Mouse (Mus musculus) limb, embryonic 13.5 days (tissue): Measurements from ENCODE around the gene Cyb5d1. TPM values are rescaled to one million over a fixed set of nuclear protein-coding genes. Genes with fewer than 3 reads are reported as not detected.
"Not testable (repeated sequence)": the region's sequence is repeated elsewhere in the genome, so short reads cannot be mapped to it uniquely, and the experiment has no call there.

Experiments used
- ATAC-seq: fragments of 200-750 bp; cut with Nextera tagmentation; 2 replicates; pipeline ENCODE4 v1.8.0; 2017; ENCODE audit warnings: low read depth, moderate number of reproducible peaks, moderate TSS enrichment; ENCODE audit not compliant: low FRiP score
- H3K27ac ChIP-seq: fragments of 300-500 bp; sonication (generic); 2 replicates; pipeline ENCODE4 v1.5.1; 2015; ENCODE audit warnings: inconsistent platforms, mild to moderate bottlenecking, moderate library complexity
- H3K27me3 ChIP-seq: fragments of 300-500 bp; sonication (generic); 2 replicates; pipeline ENCODE4 v1.6.1; 2015; ENCODE audit warnings: mild to moderate bottlenecking, inconsistent platforms
- H3K36me3 ChIP-seq: fragments of 300-500 bp; sonication (generic); 2 replicates; pipeline ENCODE4 v1.6.1; 2015; ENCODE audit warnings: inconsistent platforms, mild to moderate bottlenecking, moderate library complexity
- H3K4me1 ChIP-seq: fragments of 300-500 bp; sonication (generic); 2 replicates; pipeline ENCODE4 v1.6.1; 2015; ENCODE audit warnings: inconsistent platforms
- H3K4me2 ChIP-seq: fragments of 300-500 bp; sonication (generic); replicated peaks from 2 replicates; pipeline ENCODE4 v1.6.1; 2015; ENCODE audit warnings: inconsistent platforms, mild to moderate bottlenecking, moderate library complexity
- H3K4me3 ChIP-seq: fragments of 300-500 bp; sonication (generic); 2 replicates; pipeline ENCODE4 v1.5.1; 2015; ENCODE audit warnings: moderate library complexity, mild to moderate bottlenecking, inconsistent platforms
- H3K9ac ChIP-seq: fragments of 300-500 bp; sonication (generic); 2 replicates; pipeline ENCODE4 v1.6.1; 2015; ENCODE audit warnings: mild to moderate bottlenecking, inconsistent platforms
- H3K9me3 ChIP-seq: fragments of 300-500 bp; sonication (generic); 2 replicates; pipeline ENCODE4 v1.6.1; 2016; ENCODE audit warnings: inconsistent platforms
- WGBS: fragments of 180-500 bp; shearing (Covaris S2); methylation state at CpG from one replicate; pipeline ENCODE4 v1.1.7; 2015; 5-methylcytosine and 5-hydroxymethylcytosine counted together
- polyA plus RNA-seq: library from polyadenylated mRNA; unstranded; fragments of >200 nt; fragmentation: Nextera tagmentation; extraction: Ambion mirVana; gene quantifications from 2 replicates; pipeline ENCODE4 v1.2.1, GENCODE M21; 2015

Gene Cyb5d1
- polyA plus RNA-seq, 1 experiment from 2014 or later: 38.1 TPM

DNA sequence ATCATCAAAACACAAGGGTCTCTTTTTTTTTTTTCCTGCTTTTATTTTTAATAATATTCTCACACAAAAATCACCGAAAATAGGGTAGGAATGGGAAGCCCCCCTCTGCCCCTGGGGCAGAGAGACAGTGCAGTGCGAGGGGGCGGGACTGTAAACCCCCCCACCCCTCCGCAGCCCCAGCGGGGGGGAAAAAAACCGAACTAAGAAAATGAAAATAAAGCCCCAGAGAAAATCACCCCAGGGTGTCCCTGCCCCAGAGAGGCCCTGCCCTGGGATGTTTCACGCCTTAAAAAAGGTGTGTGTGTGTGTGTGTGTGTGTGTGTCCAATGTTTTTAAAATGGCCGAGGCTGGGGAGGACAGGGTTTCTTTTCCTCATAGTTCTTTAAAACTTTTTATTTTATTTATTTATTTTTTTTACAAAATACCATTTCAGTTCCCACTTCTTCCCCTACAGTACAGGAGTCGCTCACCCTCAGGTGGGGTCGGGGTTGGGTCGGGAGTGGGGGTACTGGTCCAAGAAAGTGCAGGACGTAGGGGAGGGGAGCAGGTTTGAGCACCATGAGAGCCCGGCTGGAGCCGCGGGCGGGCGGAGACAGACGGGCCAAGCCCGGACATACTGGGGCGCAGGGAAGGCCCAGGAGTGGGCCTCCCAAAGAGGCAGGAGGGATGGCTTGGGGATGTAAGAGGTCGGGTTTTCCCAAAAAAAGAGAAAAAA lies 3.2 kb upstream of the Cyb5d1 start:
- peak overlapping the region; percentile 87 for H3K4me2 ChIP-seq
- peaks cover 42% of the 10 kb centered on the region for H3K36me3 ChIP-seq
- peak overlapping the region; percentile 22; the same call in 1 of the 2 replicates for H3K27ac ChIP-seq
- peaks cover 57% of the 10 kb centered on the region for H3K4me1 ChIP-seq
- no peak for ATAC-seq
- H3K4me3 ChIP-seq: peak overlapping the region; percentile 66
- H3K9me3 ChIP-seq: no peaks in the 10 kb centered on the region
- WGBS: 20% methylated on average over 21 of the region's 21 CpGs
- H3K27me3 ChIP-seq: no peaks in the 10 kb centered on the region
- H3K9ac ChIP-seq: peak overlapping the region; percentile 60

DNA sequence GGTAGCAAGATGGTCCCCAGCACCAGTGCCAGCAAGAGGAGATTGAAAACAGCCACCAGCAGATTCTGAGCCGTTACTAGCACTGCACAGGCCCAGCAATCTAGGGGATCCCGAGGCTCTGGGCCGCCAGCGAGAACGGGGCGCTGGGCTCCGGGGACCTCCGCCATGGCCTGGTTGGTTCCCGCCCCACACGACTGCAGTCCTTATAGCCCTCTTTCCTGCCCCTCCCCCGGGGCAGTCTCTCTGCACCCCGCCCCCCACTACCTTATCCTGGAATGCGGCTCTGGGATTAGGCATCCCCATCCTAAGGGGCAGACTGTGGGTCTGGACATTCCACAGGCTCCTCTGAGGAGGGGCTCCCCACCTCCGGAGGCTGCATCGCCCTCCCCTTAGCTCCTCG lies 2.6 kb upstream of the Cyb5d1 start, which contains the start of gene Tmem88:
Gene Tmem88, minus strand, starts transcription at position 176 of the 400 bp plus-strand sequence.
- Histone ChIP-seq H3K4me2 (peak within 1 kb of the TSS; percentile 87), H3K27me3 (no peaks in the 10 kb centered on the region), H3K36me3 (peaks cover 37% of the 10 kb centered on the region), H3K9ac (peak within 1 kb of the TSS; percentile 60), H3K9me3 (no peaks in the 10 kb centered on the region), H3K4me1 (peaks cover 57% of the 10 kb centered on the region), H3K27ac (peak within 1 kb of the TSS; percentile 65), H3K4me3 (peak within 1 kb of the TSS; percentile 66)
- no peak for ATAC-seq
- WGBS: 5% methylated on average over 16 of the region's 16 CpGs

DNA sequence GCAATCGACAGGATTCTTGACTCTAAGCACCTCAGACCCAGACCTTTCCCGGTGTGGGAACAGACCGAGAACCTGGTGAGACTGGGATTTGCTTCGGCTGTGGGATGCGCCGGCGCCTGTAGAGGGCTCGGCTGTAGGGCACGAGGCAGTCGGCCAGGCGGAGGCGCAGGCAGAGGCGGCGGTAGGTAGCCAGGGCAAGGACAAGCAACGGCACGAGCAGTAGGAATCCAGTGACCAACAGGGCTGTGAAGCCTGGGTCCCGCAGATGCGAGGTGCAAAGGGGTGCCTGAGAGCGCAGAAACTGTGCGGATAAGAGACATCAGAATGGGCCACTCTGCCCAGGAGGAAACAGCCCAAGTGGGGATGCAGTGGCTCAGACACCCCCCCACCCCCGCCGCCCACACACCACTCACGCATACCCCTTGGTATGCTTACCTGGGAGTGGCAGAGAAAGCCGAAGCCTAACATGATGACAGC lies 2.2 kb upstream of the Cyb5d1 start:
- peak overlapping the region; percentile 60 for H3K9ac ChIP-seq
- peak overlapping the region; percentile 65 for H3K27ac ChIP-seq
- 5% methylated on average over 24 of the region's 24 CpGs for WGBS
- H3K27me3 ChIP-seq: no peaks in the 10 kb centered on the region
- H3K36me3 ChIP-seq: peaks cover 32% of the 10 kb centered on the region
- H3K9me3 ChIP-seq: no peaks in the 10 kb centered on the region
- peak overlapping the region; percentile 66 for H3K4me3 ChIP-seq
- no peak for ATAC-seq
- peaks cover 57% of the 10 kb centered on the region for H3K4me1 ChIP-seq
- peak overlapping the region; percentile 87 for H3K4me2 ChIP-seq

DNA sequence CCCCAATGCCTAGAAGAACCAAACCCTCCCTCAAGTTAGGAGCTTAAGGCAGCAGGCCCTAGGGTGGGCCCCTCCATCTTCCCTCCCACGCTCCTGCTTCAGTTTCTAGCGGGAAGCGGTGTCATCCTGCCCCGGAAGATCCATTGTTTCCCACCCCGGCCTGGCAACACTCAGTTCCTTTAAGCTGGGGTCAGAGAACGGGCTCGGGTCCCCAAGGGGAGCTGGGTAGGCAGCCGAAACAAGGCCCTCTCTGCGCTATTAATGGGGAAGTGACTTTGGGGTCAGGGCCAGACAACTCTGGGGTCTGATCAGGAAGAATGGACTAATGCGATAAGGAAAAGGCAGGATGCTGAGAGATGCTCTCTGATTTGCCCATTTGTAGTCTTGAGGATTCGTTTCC lies 1.3 kb upstream of the Cyb5d1 start:
- Histone ChIP-seq H3K27ac (peak overlapping the region; percentile 28; the same call in 1 of the 2 replicates), H3K4me1 (peaks cover 57% of the 10 kb centered on the region), H3K4me3 (peak overlapping the region; percentile 66), H3K4me2 (peak overlapping the region; percentile 87), H3K9me3 (no peaks in the 10 kb centered on the region), H3K36me3 (peaks cover 30% of the 10 kb centered on the region), H3K9ac (peak overlapping the region; percentile 85), H3K27me3 (no peaks in the 10 kb centered on the region)
- WGBS: 45% methylated on average over 11 of the region's 11 CpGs
- ATAC-seq: no peak

DNA sequence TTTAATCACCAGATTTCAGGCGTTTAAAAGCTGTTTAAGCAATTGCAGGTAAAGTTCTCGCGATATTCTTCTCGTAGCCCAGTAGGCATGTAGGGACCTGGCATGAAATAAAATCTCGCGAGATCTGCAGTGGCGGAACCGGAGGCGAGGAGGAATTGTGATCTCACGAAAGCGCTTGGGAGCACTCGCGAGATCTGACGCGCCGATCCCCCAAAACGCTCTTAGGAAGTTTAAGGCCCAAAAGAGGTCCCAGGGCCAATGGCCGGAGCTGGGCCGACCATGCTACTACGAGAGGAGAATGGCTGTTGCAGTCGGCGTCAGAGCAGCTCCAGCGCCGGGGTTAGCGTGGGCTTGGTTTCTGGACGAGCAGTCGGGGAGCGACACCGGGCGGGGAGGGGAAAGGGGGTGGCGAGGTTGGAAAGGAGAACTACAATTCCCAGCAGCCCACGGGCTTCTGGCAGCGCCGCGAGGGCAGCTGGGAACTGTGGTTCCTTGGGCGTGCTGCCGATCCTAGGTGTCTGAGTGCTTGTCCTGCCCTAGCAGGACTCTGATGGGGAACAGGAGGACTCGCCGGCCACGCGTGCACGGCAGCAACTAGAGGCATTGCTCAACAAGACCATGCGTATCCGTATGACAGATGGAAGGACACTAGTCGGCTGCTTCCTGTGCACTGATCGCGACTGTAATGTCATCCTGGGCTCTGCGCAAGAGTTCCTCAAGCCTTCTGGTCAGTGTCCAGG lies 373 bp upstream of the Cyb5d1 start:
- peak overlapping the region; percentile 85 for H3K9ac ChIP-seq
- peak; percentile 91 for ATAC-seq
- H3K27me3 ChIP-seq: no peaks in the 10 kb centered on the region
- peaks cover 49% of the 10 kb centered on the region for H3K4me1 ChIP-seq
- H3K36me3 ChIP-seq: peaks cover 20% of the 10 kb centered on the region
- peak overlapping the region; percentile 96 for H3K27ac ChIP-seq
- peak overlapping the region; percentile 66 for H3K4me3 ChIP-seq
- H3K4me2 ChIP-seq: peak overlapping the region; percentile 87
- WGBS: under 1% methylated on average over 48 of the region's 48 CpGs
- no peaks in the 10 kb centered on the region for H3K9me3 ChIP-seq

DNA sequence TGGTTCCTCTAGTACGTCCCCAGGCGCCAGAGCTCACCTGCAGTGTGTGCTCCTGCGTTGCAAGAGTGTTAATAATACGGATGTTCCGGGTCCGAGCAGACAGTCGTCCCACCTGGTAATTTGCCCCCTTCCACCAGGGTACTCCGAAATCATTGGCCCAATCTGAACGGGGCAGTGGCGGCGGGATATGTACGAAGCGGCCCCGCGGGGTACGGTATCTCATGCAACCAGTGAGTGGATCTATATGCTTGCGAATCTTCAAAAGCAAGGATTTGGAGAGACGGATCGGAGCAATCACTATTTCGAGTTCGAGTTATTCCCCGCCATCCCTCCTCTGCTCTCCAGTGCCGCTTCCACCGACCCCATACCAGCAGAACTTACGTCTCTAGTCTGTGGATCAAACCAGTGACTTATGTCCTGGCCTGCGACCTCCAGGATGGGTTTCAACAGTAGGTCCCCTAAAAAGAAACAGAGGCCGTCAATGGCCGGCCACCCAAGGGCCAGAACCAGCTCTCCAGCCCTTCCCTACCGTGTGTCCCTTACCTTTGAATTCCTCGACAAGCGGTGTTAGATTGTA lies 752 bp downstream of the Cyb5d1 start:
- not testable (repeated sequence) for H3K27me3 ChIP-seq, H3K9me3 ChIP-seq, ATAC-seq, H3K36me3 ChIP-seq
- Histone ChIP-seq H3K4me2 (peak overlapping the region; percentile 76), H3K4me3 (peak overlapping the region; percentile 66), H3K27ac (peak overlapping the region; percentile 96; the same call in 1 of the 2 replicates), H3K9ac (peak overlapping the region; percentile 82), H3K4me1 (peaks cover 44% of the 10 kb centered on the region)
- WGBS: 2% methylated on average over 31 of the region's 31 CpGs

DNA sequence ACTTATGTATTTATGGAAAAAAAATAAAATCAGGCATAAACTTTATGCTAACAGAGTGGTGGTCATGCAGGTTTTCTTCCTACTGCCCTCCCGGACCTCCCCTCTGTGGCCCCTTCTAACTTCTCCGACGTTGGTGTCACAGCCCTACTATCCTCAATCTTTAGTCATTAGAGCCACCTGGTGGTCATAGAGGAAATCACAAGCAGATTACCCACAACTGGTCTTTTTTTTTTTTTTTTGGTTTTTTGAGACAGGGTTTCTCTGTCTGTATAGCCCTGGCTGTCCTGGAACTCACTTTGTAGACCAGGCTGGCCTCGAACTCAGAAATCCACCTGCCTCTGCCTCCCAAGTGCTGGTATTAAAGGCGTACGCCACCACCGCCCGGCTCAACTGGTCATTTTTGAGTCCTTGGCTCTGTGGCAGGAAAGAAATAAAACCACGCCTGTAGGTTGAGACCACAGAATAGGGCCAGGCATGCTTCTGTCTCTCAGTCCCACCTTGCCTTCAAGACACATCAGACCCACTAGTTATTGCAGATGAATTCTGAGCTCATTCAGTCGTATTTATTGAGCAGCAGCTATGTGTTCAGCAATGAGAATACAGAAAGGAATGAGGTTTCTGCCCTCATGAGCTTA lies 4.9 kb downstream of the Cyb5d1 start:
- 49% methylated on average over 10 of the region's 10 CpGs for WGBS
- Histone ChIP-seq H3K4me1 (peaks cover 12% of the 10 kb centered on the region), H3K4me3 (no peak overlapping the region), H3K9ac (no peak overlapping the region), H3K27ac (no peak overlapping the region), H3K36me3 (peaks cover 10% of the 10 kb centered on the region), H3K9me3 (no peaks in the 10 kb centered on the region), H3K4me2 (no peak overlapping the region), H3K27me3 (no peaks in the 10 kb centered on the region)
- peak; percentile 54; the same call in 1 of the 2 replicates for ATAC-seq

DNA sequence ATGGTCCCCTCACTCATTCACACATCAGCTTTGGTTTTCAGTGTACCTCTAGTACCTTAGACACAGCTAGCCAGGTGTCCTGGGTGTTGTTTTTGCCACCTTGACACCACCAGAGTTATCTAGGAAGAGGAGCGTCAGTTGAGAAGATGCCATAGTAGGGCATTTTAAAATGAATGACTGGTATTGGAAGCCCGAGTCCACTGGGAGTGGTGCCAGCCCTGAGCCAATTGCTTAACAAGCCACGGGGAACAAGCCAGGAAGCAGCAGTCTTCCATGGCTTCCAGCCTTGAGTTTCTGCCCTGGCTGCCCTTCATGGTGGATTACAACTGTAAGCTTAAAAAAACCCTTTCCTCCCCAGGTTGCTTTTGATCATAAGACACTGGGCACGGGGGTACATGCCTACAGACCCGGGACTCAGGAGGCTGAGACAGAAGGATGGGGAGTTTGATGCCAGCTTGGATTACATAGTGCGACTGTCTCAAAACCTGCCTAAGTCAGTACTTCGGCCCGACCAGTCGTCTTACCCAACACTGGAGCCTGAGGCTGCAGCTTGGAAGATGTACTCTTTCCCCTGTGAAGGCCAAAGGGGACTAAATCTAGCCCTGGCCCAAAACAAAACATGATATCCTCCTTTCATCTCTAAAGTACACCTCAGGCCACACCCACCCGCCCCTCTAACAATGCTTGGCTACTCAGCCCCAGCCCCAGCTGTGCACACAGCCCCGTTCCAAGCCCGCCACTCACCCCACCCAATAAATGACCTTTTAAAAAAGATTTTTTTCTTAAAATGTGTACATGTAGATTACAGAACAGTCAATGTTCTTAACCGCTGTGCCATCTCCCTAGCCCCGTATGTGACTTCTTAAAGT lies 5.7 kb downstream of the Cyb5d1 start:
- no peak overlapping the region for H3K9ac ChIP-seq
- H3K27ac ChIP-seq: no peak overlapping the region
- H3K36me3 ChIP-seq: peaks cover 11% of the 10 kb centered on the region
- H3K4me1 ChIP-seq: peaks cover 12% of the 10 kb centered on the region
- no peaks in the 10 kb centered on the region for H3K9me3 ChIP-seq
- no peaks in the 10 kb centered on the region for H3K27me3 ChIP-seq
- peak; percentile 33; the same call in 1 of the 2 replicates for ATAC-seq
- no peak overlapping the region for H3K4me2 ChIP-seq
- no peak overlapping the region for H3K4me3 ChIP-seq
- 69% methylated on average over 14 of the region's 14 CpGs for WGBS

DNA sequence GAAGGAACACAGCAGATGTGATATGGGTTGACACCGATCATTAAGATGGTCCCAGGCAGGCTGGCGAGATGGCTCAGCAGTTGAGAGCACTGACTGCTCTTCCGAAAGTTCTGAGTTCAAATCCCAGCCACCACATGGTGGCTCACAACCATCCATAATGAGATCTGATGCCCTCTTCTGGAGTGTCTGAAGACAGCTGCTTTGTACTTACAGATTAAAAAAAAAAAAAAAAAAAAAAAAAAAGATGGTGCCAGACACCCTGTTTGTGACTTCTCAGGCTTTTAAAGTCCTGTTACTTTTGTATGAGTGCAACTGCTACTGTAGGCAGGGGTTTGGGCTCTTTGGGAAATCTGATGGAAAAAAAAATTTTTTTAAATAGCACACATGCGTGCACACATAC lies 6.8 kb downstream of the Cyb5d1 start:
- Histone ChIP-seq H3K4me2 (no peak overlapping the region), H3K27ac (no peak overlapping the region), H3K27me3 (no peaks in the 10 kb centered on the region)

DNA sequence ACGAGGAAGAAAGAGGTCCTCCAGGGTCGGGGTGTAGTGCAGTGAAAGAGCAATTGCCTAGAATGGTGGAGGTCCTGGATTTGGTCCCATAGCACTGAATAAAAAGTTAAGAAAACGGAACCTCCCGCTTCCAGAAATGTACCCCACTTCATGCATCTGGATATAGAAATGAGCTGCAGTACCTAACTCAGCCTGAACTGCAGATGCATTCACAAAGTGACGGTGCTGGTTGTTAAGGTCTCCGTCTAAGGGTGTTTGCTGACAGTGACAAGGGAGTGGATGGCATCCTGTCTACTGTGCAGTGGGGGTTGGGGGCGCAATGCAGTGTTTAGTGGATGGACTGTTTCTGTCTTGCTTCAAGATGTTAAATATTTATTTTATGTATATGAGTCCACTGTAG lies 8.7 kb downstream of the Cyb5d1 start:
- Histone ChIP-seq H3K27ac (no peak overlapping the region), H3K4me3 (no peak overlapping the region), H3K9me3 (no peaks in the 10 kb centered on the region), H3K27me3 (no peaks in the 10 kb centered on the region), H3K4me1 (peaks cover 13% of the 10 kb centered on the region; the same call in 1 of the 2 replicates), H3K4me2 (no peak overlapping the region), H3K9ac (no peak overlapping the region), H3K36me3 (peaks cover 11% of the 10 kb centered on the region; the same call in 1 of the 2 replicates)
- ATAC-seq: no peak
- 74% methylated on average over 7 of the region's 7 CpGs for WGBS

More for the DNA sequence above, 6.8 kb downstream of the Cyb5d1 start:
- Histone ChIP-seq H3K4me1 (peaks cover 7% of the 10 kb centered on the region; the same call in 1 of the 2 replicates), H3K9ac (no peak overlapping the region), H3K9me3 (no peaks in the 10 kb centered on the region), H3K4me3 (no peak overlapping the region), H3K36me3 (peaks cover 11% of the 10 kb centered on the region)
- ATAC-seq: no peak
- 92% methylated on average over 4 of the region's 4 CpGs for WGBS

DNA sequence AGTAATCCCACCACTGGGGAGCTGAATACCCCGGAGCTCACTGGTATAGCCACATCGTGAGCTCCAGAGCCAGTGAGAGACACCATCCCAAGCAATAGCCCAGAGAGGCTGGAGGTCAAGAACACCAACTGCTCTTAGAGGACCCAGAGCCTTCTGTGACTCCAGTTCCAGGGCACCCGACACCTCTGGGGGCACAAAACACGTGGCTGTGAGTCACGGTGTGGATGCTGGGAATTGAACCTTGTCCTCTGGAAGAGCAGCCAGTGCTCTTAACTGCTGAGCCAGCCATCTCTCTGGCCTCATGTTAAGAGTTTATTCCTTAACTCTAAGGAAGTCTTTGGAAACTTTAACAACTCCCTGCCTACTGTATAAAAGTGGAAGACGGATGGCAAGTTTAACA lies 10.5 kb downstream of the Cyb5d1 start:
- Histone ChIP-seq H3K27me3 (no peaks in the 10 kb centered on the region), H3K36me3 (peaks cover 15% of the 10 kb centered on the region; the same call in 1 of the 2 replicates), H3K27ac (no peak overlapping the region), H3K4me1 (peaks cover 11% of the 10 kb centered on the region; the same call in 1 of the 2 replicates), H3K9ac (0 out of 2 replicates have a peak overlapping the region, but pooled peaks have one; percentile 25), H3K9me3 (no peaks in the 10 kb centered on the region), H3K4me2 (no peak overlapping the region), H3K4me3 (no peak overlapping the region)
- WGBS: 75% methylated on average over 6 of the region's 6 CpGs
- no peak for ATAC-seq
